ENCODE assay signal across 13 mouse cellular contexts in the genomic region with DNA sequence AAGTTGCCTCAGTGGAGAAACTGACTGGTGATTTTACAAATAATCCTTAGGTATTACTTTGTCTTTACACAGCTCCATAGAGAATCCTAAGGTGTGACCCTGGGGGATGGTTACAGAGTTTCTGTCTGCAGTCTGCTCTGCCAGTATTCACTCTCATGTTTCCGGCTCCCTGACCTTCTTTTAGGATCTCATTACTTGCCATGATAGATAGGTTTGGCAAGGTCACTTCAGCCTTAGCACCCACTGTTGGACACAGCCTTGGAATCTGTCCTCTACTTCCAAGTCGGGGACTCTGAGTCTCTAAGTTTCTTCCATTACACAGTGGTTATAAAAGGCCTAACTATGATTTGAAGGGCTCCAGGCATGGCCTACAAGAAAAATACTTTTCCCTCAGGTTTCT.
"Had no signal": no experiment of that assay in that cellular context is flagged by ENCODE, and none has a peak within 500 bp of the region (broad histone marks: within the 10 kb centered on the region; RNA-seq: fewer than 3 reads in every experiment).

No protein-coding gene starts in this region.

- DNase-seq: kidney, postnatal 10 days; kidney, postnatal 36 days; layer of hippocampus, postnatal 36 days; liver, embryonic 13.5 days; lung, adult 2 months; lung, postnatal 14 days; lung, postnatal 4 days; midbrain, embryonic 14.5 days; right cerebral cortex, adult 18-20 months; right cerebral cortex, postnatal 14 days; right cerebral cortex, postnatal 4 days; spleen, adult 18-20 months; thymus, postnatal 25 days had no signal
